Mouse (Mus musculus) cerebellum, adult 8-10 months (tissue): Measurements from ENCODE around the gene Maml3.
A peak's percentile ranks its signal among the peaks of the same experiment; 100 is the strongest.

Experiments used
- DNase-seq: peaks from one replicate; pipeline ENCODE4 v3.0.0; 2022

The Maml3 gene

GRCm38 (mm10) chr3:51904357-51904855 lies 200.5 kb downstream of the Maml3 start:
- no peak for DNase-seq

- no peak for DNase-seq
Observed at GRCm38 (mm10) chr3:51901151-51901550, 203.7 kb downstream of the Maml3 start.

GRCm38 (mm10) chr3:51894514-51894913 lies 210.4 kb downstream of the Maml3 start:
- no peak for DNase-seq

GRCm38 (mm10) chr3:51891562-51892119 lies 213.2 kb downstream of the Maml3 start:
- no peak for DNase-seq

- no peak for DNase-seq
Observed at GRCm38 (mm10) chr3:51890181-51890580, 214.7 kb downstream of the Maml3 start.

GRCm38 (mm10) chr3:51889776-51890175 lies 215.1 kb downstream of the Maml3 start:
- peak; percentile 91 for DNase-seq

- peak; percentile 43 for DNase-seq
Observed at GRCm38 (mm10) chr3:51888662-51889433, 216.0 kb downstream of the Maml3 start.

- DNase-seq = no peak
Observed at GRCm38 (mm10) chr3:51888295-51888661, 216.6 kb downstream of the Maml3 start.

GRCm38 (mm10) chr3:51885920-51886319 lies 219.0 kb downstream of the Maml3 start:
- DNase-seq = no peak

- no peak for DNase-seq
Observed at GRCm38 (mm10) chr3:51885487-51885886, 219.4 kb downstream of the Maml3 start.

GRCm38 (mm10) chr3:51881981-51882380 lies 222.9 kb downstream of the Maml3 start:
- no peak for DNase-seq

- no peak for DNase-seq
Observed at GRCm38 (mm10) chr3:51881393-51881792, 223.5 kb downstream of the Maml3 start.

- DNase-seq = no peak
Observed at GRCm38 (mm10) chr3:51880506-51881036, 224.3 kb downstream of the Maml3 start.

- DNase-seq = no peak
Observed at GRCm38 (mm10) chr3:51879211-51879610, 225.7 kb downstream of the Maml3 start.

- no peak for DNase-seq
Observed at GRCm38 (mm10) chr3:51878577-51878976, 226.3 kb downstream of the Maml3 start.

- DNase-seq = no peak
Observed at GRCm38 (mm10) chr3:51876729-51877128, 228.1 kb downstream of the Maml3 start.

- no peak for DNase-seq
Observed at GRCm38 (mm10) chr3:51875629-51876028, 229.2 kb downstream of the Maml3 start.

GRCm38 (mm10) chr3:51874252-51874651 lies 230.6 kb downstream of the Maml3 start:
- no peak for DNase-seq

- no peak for DNase-seq
Observed at GRCm38 (mm10) chr3:51872771-51873170, 232.1 kb downstream of the Maml3 start.

- DNase-seq = no peak
Observed at GRCm38 (mm10) chr3:51871346-51871745, 233.5 kb downstream of the Maml3 start.

- no peak for DNase-seq
Observed at GRCm38 (mm10) chr3:51869980-51870379, 234.9 kb downstream of the Maml3 start.

GRCm38 (mm10) chr3:51868857-51869256 lies 236.0 kb downstream of the Maml3 start:
- peak; percentile 31 for DNase-seq

GRCm38 (mm10) chr3:51866446-51866845 lies 238.4 kb downstream of the Maml3 start:
- DNase-seq = peak; percentile 50

- DNase-seq = no peak
Observed at GRCm38 (mm10) chr3:51861631-51862030, 243.2 kb downstream of the Maml3 start.
